Mouse (Mus musculus) brain, embryonic 14.5 days (tissue): Measurements from ENCODE around the gene Wfdc15b.
"Not testable (repeated sequence)": the region's sequence is repeated elsewhere in the genome, so short reads cannot be mapped to it uniquely, and the experiment has no call there.

Source experiments
- CTCF ChIP-seq: fragments of 200-500 bp; IDR thresholded peaks from 2 replicates; pipeline ENCODE4 v1.5.1; 2012; ENCODE audit warnings: inconsistent platforms, mild to moderate bottlenecking, moderate library complexity, borderline replicate concordance; ENCODE audit not compliant: insufficient read depth, insufficient read length; ENCODE audit errors: extremely low read depth
- POLR2A ChIP-seq: fragments of 200-500 bp; IDR thresholded peaks from 2 replicates; pipeline ENCODE4 v1.6.1; 2012; ENCODE audit warnings: mild to moderate bottlenecking, inconsistent platforms, borderline replicate concordance; ENCODE audit not compliant: poor library complexity, insufficient read depth, insufficient read length, severe bottlenecking; ENCODE audit errors: extremely low read depth

- TF ChIP-seq CTCF, POLR2A: not testable (repeated sequence)
Measured at GRCm38 (mm10) chr2:164206011-164206410, 15.4 kb downstream of the Wfdc15b start.
